ENCODE assay signal across 14 mouse cellular contexts in the genomic region with DNA sequence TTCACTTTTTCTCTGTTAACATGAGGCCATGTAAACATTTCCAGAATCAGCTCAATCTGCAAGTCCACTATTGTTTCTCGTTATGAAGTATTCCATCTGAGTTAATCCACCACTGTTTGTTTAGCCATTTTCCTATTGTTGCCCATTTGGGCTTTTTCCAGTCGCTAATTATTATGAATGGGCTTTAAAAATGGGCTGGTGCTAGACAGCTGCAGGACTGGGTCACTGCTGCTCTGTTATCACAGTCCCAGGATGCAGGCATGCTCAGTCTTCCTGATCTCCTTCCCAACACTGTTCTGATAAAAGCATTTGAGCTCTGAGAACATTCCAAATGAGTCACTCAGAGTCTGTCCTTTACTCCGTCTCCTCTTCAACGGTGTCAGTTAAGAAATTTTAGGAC. TPM values are rescaled to one million over a fixed set of nuclear protein-coding genes. Genes with fewer than 3 reads are reported as not detected.
DNase-seq lines count a peak whose midpoint lies in the region; ATAC-seq lines count a peak whose summit lies in the region.
"Had no signal": no experiment of that assay in that cellular context is flagged by ENCODE, and none has a peak within 500 bp of the region (broad histone marks: within the 10 kb centered on the region; RNA-seq: fewer than 3 reads in every experiment).

No protein-coding gene starts in this region.

- H3K36me3 ChIP-seq in heart, embryonic 15.5 days = no peaks in the 10 kb centered on the region
- H3K36me3 ChIP-seq in lung, embryonic 15.5 days = no peaks in the 10 kb centered on the region
- H3K36me3 ChIP-seq in forebrain, embryonic 13.5 days (ENCODE audit: poor library complexity, severe bottlenecking) = no peaks in the 10 kb centered on the region
- H3K36me3 ChIP-seq: forebrain, embryonic 12.5 days; hindbrain, embryonic 12.5 days had no signal

- WGBS in heart, embryonic 15.5 days = 32% methylated on average over 4 of the region's 4 CpGs
- WGBS in lung, embryonic 15.5 days = 49% methylated on average over 4 of the region's 4 CpGs
- WGBS in forebrain, embryonic 13.5 days = 46% methylated on average over 4 of the region's 4 CpGs

- H3K27ac ChIP-seq in heart, embryonic 15.5 days = peak overlapping the region; percentile 22; the same call in 1 of the 2 replicates
- no peak overlapping the region for H3K27ac ChIP-seq in lung, embryonic 15.5 days
- no peak overlapping the region for H3K27ac ChIP-seq in forebrain, embryonic 13.5 days
- H3K27ac ChIP-seq: forebrain, embryonic 12.5 days; hindbrain, embryonic 12.5 days had no signal

- H3K9ac ChIP-seq in heart, embryonic 15.5 days = no peak overlapping the region
- H3K9ac ChIP-seq in lung, embryonic 15.5 days = no peak overlapping the region
- no peak overlapping the region for H3K9ac ChIP-seq in forebrain, embryonic 13.5 days
- H3K9ac ChIP-seq: forebrain, embryonic 12.5 days; hindbrain, embryonic 12.5 days had no signal

- no peaks in the 10 kb centered on the region for H3K9me3 ChIP-seq in heart, embryonic 15.5 days (replicated peaks)
- H3K9me3 ChIP-seq in lung, embryonic 15.5 days = no peaks in the 10 kb centered on the region
- no peaks in the 10 kb centered on the region for H3K9me3 ChIP-seq in forebrain, embryonic 13.5 days (replicated peaks)
- H3K9me3 ChIP-seq: forebrain, embryonic 12.5 days; hindbrain, embryonic 12.5 days had no signal

- H3K4me3 ChIP-seq in heart, embryonic 15.5 days = no peak overlapping the region
- H3K4me3 ChIP-seq in lung, embryonic 15.5 days = no peak overlapping the region
- H3K4me3 ChIP-seq in forebrain, embryonic 13.5 days = no peak overlapping the region
- H3K4me3 ChIP-seq: forebrain, embryonic 12.5 days; hindbrain, embryonic 12.5 days had no signal

- peak; percentile 5 for DNase-seq in kidney, adult 11 months
- no peak for DNase-seq in kidney, postnatal 4 days
- peak; percentile 81 for DNase-seq in heart, adult 8-10 months (ENCODE audit: low spot score)
- no peak for DNase-seq in left cerebral cortex, adult 9 months (ENCODE audit: low spot score in 2 of 2)
- DNase-seq: right cerebral cortex, postnatal 25 days; thymus, adult 18-20 months had no signal

- no peaks in the 10 kb centered on the region for H3K27me3 ChIP-seq in heart, embryonic 15.5 days
- no peaks in the 10 kb centered on the region for H3K27me3 ChIP-seq in lung, embryonic 15.5 days
- H3K27me3 ChIP-seq in forebrain, embryonic 13.5 days = no peaks in the 10 kb centered on the region
- H3K27me3 ChIP-seq: forebrain, embryonic 12.5 days; hindbrain, embryonic 12.5 days had no signal

- H3K4me1 ChIP-seq in heart, embryonic 15.5 days (replicated peaks) = peaks cover 8% of the 10 kb centered on the region
- 0 out of 2 replicates have a peak, but pooled peaks cover 6% of the 10 kb centered on the region for H3K4me1 ChIP-seq in lung, embryonic 15.5 days
- H3K4me1 ChIP-seq in forebrain, embryonic 13.5 days = peaks cover 12% of the 10 kb centered on the region; the same call in 1 of the 2 replicates
- H3K4me1 ChIP-seq: forebrain, embryonic 12.5 days had no signal

- no peak overlapping the region for H3K4me2 ChIP-seq in heart, embryonic 15.5 days
- H3K4me2 ChIP-seq in lung, embryonic 15.5 days = no peak overlapping the region
- H3K4me2 ChIP-seq in forebrain, embryonic 13.5 days = no peak overlapping the region
- H3K4me2 ChIP-seq: forebrain, embryonic 12.5 days; hindbrain, embryonic 12.5 days; midbrain, embryonic 11.5 days had no signal

- ATAC-seq in heart, embryonic 15.5 days (replicated peaks; ENCODE audit: insufficient number of reproducible peaks, insufficient read depth, low FRiP score, low read depth) = peak; percentile 83
- peak; percentile 69; the same call in 1 of the 2 replicates for ATAC-seq in lung, embryonic 15.5 days (ENCODE audit: borderline replicate concordance, extremely low read depth, low FRiP score, low TSS enrichment)
- ATAC-seq in forebrain, embryonic 13.5 days = no peak

RNA-seq across cellular contexts. Expression of gene Olfr987, which starts 58.1 kb away (rescaled TPM):
- not detected for total RNA-seq in heart, adult 8-10 months (2022)
- polyA plus RNA-seq in heart, embryonic 15.5 days (2015; fragmentation: Nextera tagmentation; extraction: Ambion mirVana) = not detected in 2 replicates
- not detected in 2 replicates for polyA plus RNA-seq in lung, embryonic 15.5 days (2015; fragmentation: Nextera tagmentation; extraction: Ambion mirVana)
- not detected in 2 replicates for polyA plus RNA-seq in forebrain, embryonic 13.5 days (2015; fragmentation: Nextera tagmentation; extraction: Ambion mirVana)
- total RNA-seq: layer of hippocampus, adult 18-20 months had no signal
- polyA plus RNA-seq: forebrain, embryonic 12.5 days; hindbrain, embryonic 12.5 days; limb, embryonic 11.5 days; midbrain, embryonic 11.5 days had no signal

Comparison
In these comparisons a context has a peak if more than half of its experiments do, and no peak if none do; other contexts are left out.
1. DNase-seq: peak in kidney, adult 11 months (single experiment) and heart, adult 8-10 months (single experiment); none in kidney, postnatal 4 days (0 of 2) and left cerebral cortex, adult 9 months (0 of 2).